Mouse (Mus musculus) G1E (cell line): ENCODE results near the gene Mybph. TPM values are rescaled to one million over a fixed set of nuclear protein-coding genes. Genes with fewer than 3 reads are reported as not detected.
A peak's percentile ranks its signal among the peaks of the same experiment; 100 is the strongest.

Experiments used
- ATAC-seq: 2 replicates; pipeline ENCODE4 v1.8.0; 2016; ENCODE audit warnings: mild to moderate bottlenecking; ENCODE audit not compliant: insufficient number of reproducible peaks, poor library complexity, low FRiP score, severe bottlenecking; ENCODE audit errors: extremely low read depth
- DNase-seq: peaks from one replicate; pipeline ENCODE4 v3.0.0; 2012; ENCODE audit warnings: low spot score
- H3K27me3 ChIP-seq: 2 replicates; pipeline ENCODE4 v1.6.1; 2012; ENCODE audit warnings: mild to moderate bottlenecking, low read length, inconsistent platforms; ENCODE audit not compliant: insufficient read depth
- H3K36me3 ChIP-seq: replicated peaks from 2 replicates; pipeline ENCODE3; 2012; ENCODE audit warnings: mild to moderate bottlenecking, inconsistent platforms
- H3K4me1 ChIP-seq: 2 replicates; pipeline ENCODE4 v1.6.1; 2012; ENCODE audit warnings: low read depth, low read length, inconsistent platforms, mixed read lengths; ENCODE audit not compliant: insufficient read depth
- H3K4me3 ChIP-seq: 2 replicates; pipeline ENCODE4 v1.5.1; 2012; ENCODE audit warnings: low read depth, mild to moderate bottlenecking, inconsistent platforms, low read length, moderate library complexity, mixed read lengths
- H3K9me3 ChIP-seq: replicated peaks from 2 replicates; pipeline ENCODE4 v1.6.1; 2012; ENCODE audit warnings: inconsistent platforms
- CTCF ChIP-seq: IDR thresholded peaks from 2 replicates; pipeline ENCODE4 v1.5.1; 2012; ENCODE audit warnings: low read depth, low read length, inconsistent platforms, mixed read lengths
- GATA1 ChIP-seq: IDR thresholded peaks from 2 replicates; pipeline ENCODE4 v1.6.1; 2012; ENCODE audit warnings: borderline replicate concordance, low read length, inconsistent platforms, mixed read lengths
- GATA2 ChIP-seq: IDR thresholded peaks from 2 replicates; pipeline ENCODE4 v1.6.1; 2012; ENCODE audit warnings: low read depth, low read length, inconsistent platforms, borderline replicate concordance
- POLR2AphosphoS5 ChIP-seq: IDR thresholded peaks from 2 replicates; pipeline ENCODE4 v1.6.1; 2012; ENCODE audit warnings: low read depth, low read length, inconsistent platforms; ENCODE audit not compliant: insufficient replicate concordance
- TAL1 ChIP-seq: conservative IDR thresholded peaks from 2 replicates; pipeline ENCODE4 v1.6.1; 2012; ENCODE audit warnings: low read depth, low read length, inconsistent platforms, mixed read lengths
- polyA plus RNA-seq: library from polyadenylated mRNA; stranded (reverse); fragments of >175 nt; gene quantifications from 2 replicates; pipeline ENCODE4 v1.2.3, GENCODE M21; 2012
- total RNA-seq, 2 experiments: library from RNA; stranded (forward) in 1 of 2; stranded (reverse) in 1 of 2; fragments of 200-1000 nt in 1 of 2; fragments of >200 nt in 1 of 2; fragmentation: Nextera tagmentation in 1 of 2; gene quantifications; 2 replicates each; pipeline ENCODE4 v1.2.3; 2014 to 2017

The Mybph gene
- total and polyA plus RNA-seq, 3 experiments = 0.05 TPM; not detected in 2

DNA sequence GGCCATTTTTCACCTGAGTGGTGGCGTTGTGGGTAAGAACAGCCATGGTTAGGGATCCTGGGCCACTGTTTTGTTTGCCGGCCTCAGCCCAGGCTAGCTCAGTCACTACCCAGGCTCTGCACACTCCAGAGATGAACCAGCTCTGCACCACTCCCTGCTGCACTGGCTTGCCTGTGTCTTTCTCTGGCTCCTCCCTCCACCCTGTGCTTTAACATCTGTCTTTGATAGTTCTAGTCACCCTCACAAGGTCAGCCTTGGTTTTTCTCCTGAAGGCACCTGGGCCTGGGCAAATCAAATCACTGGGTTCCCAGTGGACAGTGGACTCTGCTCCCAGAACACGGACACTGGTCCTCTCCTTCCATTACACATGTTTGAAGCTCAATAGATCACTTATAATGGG is 39.1 kb upstream of the Mybph start:
- no peak for TF ChIP-seq POLR2AphosphoS5
- no peak for TF ChIP-seq CTCF
- no peak for TF ChIP-seq GATA2
- no peak for TF ChIP-seq TAL1
- TF ChIP-seq GATA1 = no peak
- Histone ChIP-seq H3K9me3 (0 out of 2 replicates have a peak, but pooled peaks cover 2% of the 10 kb centered on the region), H3K4me3 (no peak overlapping the region), H3K27me3 (peaks cover 15% of the 10 kb centered on the region), H3K36me3 (no peaks in the 10 kb centered on the region), H3K4me1 (peaks cover 47% of the 10 kb centered on the region)
- no peak for DNase-seq
- ATAC-seq = no peak

DNA sequence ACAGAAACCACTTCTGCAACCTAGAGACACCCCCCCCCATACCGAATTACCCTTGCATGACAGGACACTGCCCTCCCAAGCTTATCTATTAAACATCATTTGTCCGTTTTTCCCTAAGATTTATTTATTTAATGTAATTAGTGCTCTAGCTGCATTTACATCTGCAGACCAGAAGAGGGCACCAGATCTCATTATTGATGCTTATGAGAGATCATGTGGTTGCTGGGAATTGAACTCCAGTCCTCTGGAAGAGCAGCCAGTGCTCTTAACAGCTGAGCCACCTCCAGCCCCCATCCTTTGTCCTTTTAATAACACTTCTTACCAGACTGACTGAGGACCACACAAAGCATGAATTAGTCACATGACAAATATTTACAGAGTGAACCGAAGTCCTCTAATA is 38.6 kb upstream of the Mybph start:
- DNase-seq (no peak), ATAC-seq (no peak)
- H3K4me1 ChIP-seq = peaks cover 47% of the 10 kb centered on the region
- H3K4me3 ChIP-seq = no peak overlapping the region
- TF ChIP-seq GATA1 (no peak), CTCF (peak; percentile 36; the same call in 1 of the 2 replicates)
- peaks cover 14% of the 10 kb centered on the region for H3K27me3 ChIP-seq
- H3K9me3 ChIP-seq = 0 out of 2 replicates have a peak, but pooled peaks cover 2% of the 10 kb centered on the region
- no peaks in the 10 kb centered on the region for H3K36me3 ChIP-seq

DNA sequence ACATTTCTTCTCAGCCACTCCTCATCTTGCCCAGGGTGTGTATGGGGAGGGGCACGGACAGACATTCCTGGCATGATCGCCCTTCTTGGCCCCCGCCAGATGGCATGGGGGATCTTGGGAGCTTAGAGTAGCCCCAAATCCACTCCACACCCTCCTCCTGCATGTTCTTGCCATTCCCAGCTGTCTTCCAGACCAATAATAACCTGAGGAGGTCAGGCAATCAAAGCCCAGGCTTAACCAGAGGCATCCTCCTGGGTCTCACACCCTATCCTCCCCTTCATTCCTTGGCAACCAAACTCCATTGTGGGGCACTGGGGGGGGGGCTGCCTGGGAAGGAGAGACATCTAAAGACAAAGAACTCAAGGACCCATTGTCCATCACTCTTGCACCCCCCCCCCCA is 32.8 kb upstream of the Mybph start:
- no peak for DNase-seq
- H3K36me3 ChIP-seq = no peaks in the 10 kb centered on the region
- no peaks in the 10 kb centered on the region for H3K9me3 ChIP-seq
- peaks cover 5% of the 10 kb centered on the region for H3K4me1 ChIP-seq
- H3K4me3 ChIP-seq = no peak overlapping the region
- TF ChIP-seq CTCF (no peak), TAL1 (no peak), GATA2 (no peak), POLR2AphosphoS5 (no peak)
- no peak for ATAC-seq
- peaks cover 27% of the 10 kb centered on the region for H3K27me3 ChIP-seq

DNA sequence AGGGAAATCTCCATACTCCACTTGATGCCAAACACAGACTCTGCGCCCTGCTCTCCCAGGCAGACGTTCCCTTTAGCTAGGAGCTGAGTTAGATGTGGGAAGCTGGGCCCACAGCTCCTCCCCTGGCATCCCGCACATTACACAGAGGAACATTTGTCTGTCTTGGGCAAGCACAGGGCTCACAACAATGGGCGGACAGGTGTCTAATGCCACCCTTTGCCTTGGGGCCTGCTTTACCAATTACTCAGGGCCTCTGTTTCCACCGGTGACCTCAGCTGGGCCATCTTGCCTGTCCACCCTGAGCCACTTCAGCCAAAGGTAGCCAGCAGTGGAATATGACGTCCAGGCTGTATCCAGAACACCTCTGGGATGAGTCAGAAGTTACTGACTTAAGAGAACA is 31.8 kb upstream of the Mybph start:
- DNase-seq (no peak), ATAC-seq (no peak)
- H3K36me3 ChIP-seq = no peaks in the 10 kb centered on the region
- H3K9me3 ChIP-seq = no peaks in the 10 kb centered on the region
- H3K4me1 ChIP-seq = no peaks in the 10 kb centered on the region
- no peak overlapping the region for H3K4me3 ChIP-seq
- H3K27me3 ChIP-seq = peaks cover 28% of the 10 kb centered on the region
- TF ChIP-seq GATA1 (no peak), GATA2 (no peak), TAL1 (no peak), POLR2AphosphoS5 (no peak), CTCF (no peak)

DNA sequence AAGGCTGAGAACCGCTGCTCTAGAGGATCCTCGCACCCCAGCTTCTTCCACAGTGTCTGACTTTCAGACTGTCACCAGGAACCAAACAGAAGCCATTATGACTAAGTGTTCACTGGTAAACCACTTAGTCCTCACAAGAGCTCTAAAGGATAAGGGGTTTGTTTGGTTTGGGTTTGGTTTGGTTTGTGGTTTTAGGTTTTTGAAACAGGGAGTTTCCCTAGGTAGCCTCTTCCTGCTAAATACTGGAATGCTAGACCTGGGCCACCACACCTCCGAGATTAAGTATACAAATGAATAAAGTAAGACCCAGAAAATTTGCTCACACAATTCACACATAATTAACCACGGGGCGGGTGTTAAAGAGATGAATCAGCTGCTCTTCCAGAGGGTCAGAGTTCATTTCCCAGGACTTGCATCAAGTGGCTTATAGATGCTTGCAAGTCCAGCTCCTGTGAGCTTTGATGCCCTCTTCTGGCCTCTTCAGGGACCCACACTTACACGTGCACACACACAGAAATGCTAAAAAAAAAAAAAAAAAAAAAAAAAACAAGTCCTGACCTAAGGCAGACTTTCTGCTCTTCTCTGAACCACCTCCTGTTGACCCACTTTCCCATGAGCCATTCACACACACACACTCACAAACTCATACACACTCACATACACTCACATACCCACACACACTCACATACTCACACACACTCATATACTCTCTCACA is 30.6 kb upstream of the Mybph start:
- no peak for ATAC-seq
- Histone ChIP-seq H3K36me3 (no peaks in the 10 kb centered on the region), H3K9me3 (no peaks in the 10 kb centered on the region), H3K4me1 (no peaks in the 10 kb centered on the region), H3K4me3 (no peak overlapping the region), H3K27me3 (peaks cover 36% of the 10 kb centered on the region)
- DNase-seq = no peak
- TF ChIP-seq GATA2 (no peak), POLR2AphosphoS5 (no peak), GATA1 (no peak), CTCF (no peak)

DNA sequence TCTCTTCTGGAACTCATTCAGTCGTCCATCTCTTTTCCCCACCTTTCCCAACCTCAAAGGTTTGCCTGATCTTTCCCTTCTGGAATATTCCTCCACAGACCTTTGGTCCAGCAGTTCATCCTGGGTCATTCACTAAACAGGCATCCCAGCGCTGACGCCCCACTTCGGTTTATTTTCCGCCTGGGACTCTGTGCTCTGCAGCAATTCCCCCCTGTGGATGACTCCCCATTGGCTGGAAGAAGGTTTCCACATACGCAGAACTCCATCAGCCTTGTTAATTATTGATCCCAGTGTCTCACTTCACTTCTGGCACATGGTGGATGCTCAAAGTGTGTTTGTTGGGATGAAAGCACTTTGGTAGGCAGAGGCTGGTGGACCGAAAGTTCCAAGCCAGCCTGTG is 29.8 kb upstream of the Mybph start:
- H3K4me1 ChIP-seq = peaks cover 3% of the 10 kb centered on the region; the same call in 1 of the 2 replicates
- ATAC-seq = no peak
- H3K9me3 ChIP-seq = no peaks in the 10 kb centered on the region
- DNase-seq = no peak
- H3K4me3 ChIP-seq = no peak overlapping the region
- peaks cover 42% of the 10 kb centered on the region for H3K27me3 ChIP-seq
- TF ChIP-seq TAL1 (no peak), GATA2 (no peak), POLR2AphosphoS5 (no peak), GATA1 (no peak), CTCF (no peak)
- H3K36me3 ChIP-seq = no peaks in the 10 kb centered on the region

DNA sequence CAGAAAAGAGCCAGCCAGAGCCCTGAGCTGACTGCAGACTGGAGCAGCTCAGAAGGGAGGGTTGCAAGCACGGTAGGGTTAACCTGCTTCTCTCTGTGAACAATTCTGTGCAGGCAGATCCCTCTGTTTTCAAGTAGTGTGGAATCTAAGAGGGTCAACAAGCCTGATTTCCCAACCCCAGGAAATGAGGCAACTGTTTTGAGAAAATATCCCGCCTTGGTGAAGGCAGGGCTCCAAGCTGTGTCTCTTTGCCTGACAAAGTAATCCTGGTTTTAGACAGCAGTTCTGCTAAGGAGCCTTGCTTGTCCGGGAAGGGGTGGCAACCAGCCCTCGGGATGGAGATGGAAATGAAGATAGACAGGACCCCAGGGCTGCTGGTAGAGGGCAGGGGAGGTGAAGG is 28.8 kb upstream of the Mybph start:
- H3K9me3 ChIP-seq = no peaks in the 10 kb centered on the region
- no peak overlapping the region for H3K4me3 ChIP-seq
- peaks cover 6% of the 10 kb centered on the region; the same call in 1 of the 2 replicates for H3K4me1 ChIP-seq
- DNase-seq = no peak
- no peak for ATAC-seq
- peaks cover 50% of the 10 kb centered on the region for H3K27me3 ChIP-seq
- H3K36me3 ChIP-seq = no peaks in the 10 kb centered on the region
- no peak for TF ChIP-seq GATA2
- TF ChIP-seq TAL1 = no peak
- TF ChIP-seq CTCF = no peak
- TF ChIP-seq GATA1 = no peak
- no peak for TF ChIP-seq POLR2AphosphoS5
